Mouse (Mus musculus) G1E (cell line): Measurements from ENCODE around the gene Pax5.

Experiments used
- CTCF ChIP-seq: IDR thresholded peaks from 2 replicates; pipeline ENCODE4 v1.5.1; 2012; ENCODE audit warnings: low read depth, low read length, inconsistent platforms, mixed read lengths
- TAL1 ChIP-seq: conservative IDR thresholded peaks from 2 replicates; pipeline ENCODE4 v1.6.1; 2012; ENCODE audit warnings: low read depth, low read length, inconsistent platforms, mixed read lengths

GRCm38 (mm10) chr4:44664004-44664766, 46.1 kb downstream of the Pax5 start:
- TF ChIP-seq CTCF = no peak
- no peak for TF ChIP-seq TAL1
